Mouse (Mus musculus): Measurements from ENCODE around the gene Rab4a. TPM values are rescaled to one million over a fixed set of nuclear protein-coding genes. Genes with fewer than 3 reads are reported as not detected.

Rab4a gene
- 82.6 and 83.8 TPM in 2 replicates for polyA plus RNA-seq (2015; fragmentation: Nextera tagmentation; extraction: Ambion mirVana)

GRCm38 (mm10) chr8:123805718-123806373, at the start of gene Rab4a:
Gene Rab4a (plus strand): TSS chr8:123805985.
- Histone ChIP-seq H3K27me3 (replicated peaks; ENCODE audit: control insufficient read depth, insufficient read depth, low read length) (no peaks in the 10 kb centered on the region), H3K36me3 (ENCODE audit: control insufficient read depth, insufficient read depth) (no peaks in the 10 kb centered on the region), H3K9ac (replicated peaks; ENCODE audit: low read depth, low read length) (peak within 1 kb of the TSS; percentile 87), H3K4me3 (replicated peaks; ENCODE audit: low read length) (peak within 1 kb of the TSS; percentile 80), H3K4me1 (replicated peaks; ENCODE audit: control insufficient read depth, insufficient read depth, low read length) (peaks cover 27% of the 10 kb centered on the region), H3K27ac (ENCODE audit: low read length) (peak within 1 kb of the TSS; percentile 65), H3K9me3 (ENCODE audit: control insufficient read depth, low read length) (no peaks in the 10 kb centered on the region), H3K4me2 (ENCODE audit: low read length) (peak within 1 kb of the TSS; percentile 84)
- WGBS = under 1% methylated on average over 43 of the region's 48 CpGs
- ATAC-seq = peak; percentile 90

GRCm38 (mm10) chr8:123756901-123757300, 48.9 kb upstream of the Rab4a start:
- Histone ChIP-seq H3K9me3 (ENCODE audit: control insufficient read depth, low read length) (no peaks in the 10 kb centered on the region), H3K9ac (replicated peaks; ENCODE audit: low read depth, low read length) (no peak overlapping the region), H3K4me3 (replicated peaks; ENCODE audit: low read length) (no peak overlapping the region), H3K27me3 (replicated peaks; ENCODE audit: control insufficient read depth, insufficient read depth, low read length) (no peaks in the 10 kb centered on the region), H3K36me3 (ENCODE audit: control insufficient read depth, insufficient read depth) (no peaks in the 10 kb centered on the region), H3K4me1 (replicated peaks; ENCODE audit: control insufficient read depth, insufficient read depth, low read length) (peaks cover 24% of the 10 kb centered on the region), H3K4me2 (ENCODE audit: low read length) (no peak overlapping the region), H3K27ac (ENCODE audit: low read length) (no peak overlapping the region)
- ATAC-seq = no peak
- 84% methylated on average over 8 of the region's 8 CpGs for whole genome bisulfite sequencing

- WGBS = 89% methylated on average over 1 of the region's 1 CpGs
- no peak for ATAC-seq
- Histone ChIP-seq H3K36me3 (ENCODE audit: control insufficient read depth, insufficient read depth) (no peaks in the 10 kb centered on the region), H3K4me2 (ENCODE audit: low read length) (no peak overlapping the region), H3K4me3 (replicated peaks; ENCODE audit: low read length) (no peak overlapping the region), H3K9ac (replicated peaks; ENCODE audit: low read depth, low read length) (no peak overlapping the region), H3K4me1 (replicated peaks; ENCODE audit: control insufficient read depth, insufficient read depth, low read length) (peaks cover 14% of the 10 kb centered on the region), H3K9me3 (ENCODE audit: control insufficient read depth, low read length) (no peaks in the 10 kb centered on the region), H3K27me3 (replicated peaks; ENCODE audit: control insufficient read depth, insufficient read depth, low read length) (no peaks in the 10 kb centered on the region), H3K27ac (ENCODE audit: low read length) (no peak overlapping the region)
These were observed 46.9 kb upstream of the Rab4a start for GRCm38 (mm10) chr8:123758935-123759334.

GRCm38 (mm10) chr8:123759933-123760332, 45.9 kb upstream of the Rab4a start:
- H3K9me3 ChIP-seq (ENCODE audit: control insufficient read depth, low read length) = no peaks in the 10 kb centered on the region
- H3K9ac ChIP-seq (replicated peaks; ENCODE audit: low read depth, low read length) = peak overlapping the region; percentile 37
- peak overlapping the region; percentile 21 for H3K4me3 ChIP-seq (replicated peaks; ENCODE audit: low read length)
- peaks cover 9% of the 10 kb centered on the region for H3K4me1 ChIP-seq (replicated peaks; ENCODE audit: control insufficient read depth, insufficient read depth, low read length)
- H3K36me3 ChIP-seq (ENCODE audit: control insufficient read depth, insufficient read depth) = no peaks in the 10 kb centered on the region
- peak; percentile 94 for ATAC-seq
- 3% methylated on average over 10 of the region's 10 CpGs for WGBS
- no peak overlapping the region for H3K27ac ChIP-seq (ENCODE audit: low read length)
- H3K4me2 ChIP-seq (ENCODE audit: low read length) = peak overlapping the region; percentile 46
- no peaks in the 10 kb centered on the region for H3K27me3 ChIP-seq (replicated peaks; ENCODE audit: control insufficient read depth, insufficient read depth, low read length)

- no peak overlapping the region for H3K4me2 ChIP-seq (ENCODE audit: low read length)
- peaks cover 9% of the 10 kb centered on the region for H3K4me1 ChIP-seq (replicated peaks; ENCODE audit: control insufficient read depth, insufficient read depth, low read length)
- H3K36me3 ChIP-seq (ENCODE audit: control insufficient read depth, insufficient read depth) = no peaks in the 10 kb centered on the region
- H3K27me3 ChIP-seq (replicated peaks; ENCODE audit: control insufficient read depth, insufficient read depth, low read length) = no peaks in the 10 kb centered on the region
- 63% methylated on average over 5 of the region's 5 CpGs for WGBS
- no peak overlapping the region for H3K9ac ChIP-seq (replicated peaks; ENCODE audit: low read depth, low read length)
- H3K4me3 ChIP-seq (replicated peaks; ENCODE audit: low read length) = no peak overlapping the region
- no peaks in the 10 kb centered on the region for H3K9me3 ChIP-seq (ENCODE audit: control insufficient read depth, low read length)
- ATAC-seq = no peak
- no peak overlapping the region for H3K27ac ChIP-seq (ENCODE audit: low read length)
These were observed 45.2 kb upstream of the Rab4a start for GRCm38 (mm10) chr8:123760579-123760978.

- Histone ChIP-seq H3K36me3 (ENCODE audit: control insufficient read depth, insufficient read depth) (no peaks in the 10 kb centered on the region), H3K27ac (ENCODE audit: low read length) (no peak overlapping the region), H3K9me3 (ENCODE audit: control insufficient read depth, low read length) (no peaks in the 10 kb centered on the region), H3K27me3 (replicated peaks; ENCODE audit: control insufficient read depth, insufficient read depth, low read length) (no peaks in the 10 kb centered on the region), H3K4me2 (ENCODE audit: low read length) (no peak overlapping the region), H3K4me3 (replicated peaks; ENCODE audit: low read length) (no peak overlapping the region), H3K4me1 (replicated peaks; ENCODE audit: control insufficient read depth, insufficient read depth, low read length) (peaks cover 9% of the 10 kb centered on the region), H3K9ac (replicated peaks; ENCODE audit: low read depth, low read length) (no peak overlapping the region)
- WGBS = 63% methylated on average over 12 of the region's 12 CpGs
- no peak for ATAC-seq
These were observed 44.4 kb upstream of the Rab4a start for GRCm38 (mm10) chr8:123761266-123761882.

- Histone ChIP-seq H3K27ac (ENCODE audit: low read length) (no peak overlapping the region), H3K4me1 (replicated peaks; ENCODE audit: control insufficient read depth, insufficient read depth, low read length) (peaks cover 9% of the 10 kb centered on the region), H3K9me3 (ENCODE audit: control insufficient read depth, low read length) (no peaks in the 10 kb centered on the region), H3K27me3 (replicated peaks; ENCODE audit: control insufficient read depth, insufficient read depth, low read length) (no peaks in the 10 kb centered on the region), H3K9ac (replicated peaks; ENCODE audit: low read depth, low read length) (no peak overlapping the region), H3K4me3 (replicated peaks; ENCODE audit: low read length) (no peak overlapping the region), H3K4me2 (ENCODE audit: low read length) (no peak overlapping the region), H3K36me3 (ENCODE audit: control insufficient read depth, insufficient read depth) (no peaks in the 10 kb centered on the region)
- WGBS = 45% methylated on average over 4 of the region's 4 CpGs
- ATAC-seq = no peak
These were observed 43.9 kb upstream of the Rab4a start for GRCm38 (mm10) chr8:123761883-123762270.

- H3K36me3 ChIP-seq (ENCODE audit: control insufficient read depth, insufficient read depth) = no peaks in the 10 kb centered on the region
- WGBS = 60% methylated on average over 7 of the region's 7 CpGs
- H3K27ac ChIP-seq (ENCODE audit: low read length) = no peak overlapping the region
- no peak overlapping the region for H3K4me3 ChIP-seq (replicated peaks; ENCODE audit: low read length)
- H3K9me3 ChIP-seq (ENCODE audit: control insufficient read depth, low read length) = no peaks in the 10 kb centered on the region
- no peak for ATAC-seq
- H3K9ac ChIP-seq (replicated peaks; ENCODE audit: low read depth, low read length) = no peak overlapping the region
- peaks cover 9% of the 10 kb centered on the region for H3K4me1 ChIP-seq (replicated peaks; ENCODE audit: control insufficient read depth, insufficient read depth, low read length)
- no peak overlapping the region for H3K4me2 ChIP-seq (ENCODE audit: low read length)
- no peaks in the 10 kb centered on the region for H3K27me3 ChIP-seq (replicated peaks; ENCODE audit: control insufficient read depth, insufficient read depth, low read length)
These were observed 42.4 kb upstream of the Rab4a start for GRCm38 (mm10) chr8:123763355-123763754.

- peaks cover 7% of the 10 kb centered on the region for H3K4me1 ChIP-seq (replicated peaks; ENCODE audit: control insufficient read depth, insufficient read depth, low read length)
These were observed 41.1 kb upstream of the Rab4a start for GRCm38 (mm10) chr8:123764671-123765070.

More at GRCm38 (mm10) chr8:123764671-123765070, 41.1 kb upstream of the Rab4a start:
- Histone ChIP-seq H3K27me3 (replicated peaks; ENCODE audit: control insufficient read depth, insufficient read depth, low read length) (no peaks in the 10 kb centered on the region), H3K27ac (ENCODE audit: low read length) (no peak overlapping the region), H3K4me3 (replicated peaks; ENCODE audit: low read length) (no peak overlapping the region), H3K4me2 (ENCODE audit: low read length) (no peak overlapping the region), H3K36me3 (ENCODE audit: control insufficient read depth, insufficient read depth) (no peaks in the 10 kb centered on the region), H3K9me3 (ENCODE audit: control insufficient read depth, low read length) (no peaks in the 10 kb centered on the region), H3K9ac (replicated peaks; ENCODE audit: low read depth, low read length) (no peak overlapping the region)
- WGBS = 33% methylated on average over 4 of the region's 4 CpGs
- no peak for ATAC-seq
